Mouse (Mus musculus) CH12.LX (cell line): Measurements from ENCODE around the gene 4930522H14Rik.

ENCODE experiments used
- CTCF ChIP-seq, 2 experiments: IDR thresholded peaks in 1 of 2; conservative IDR thresholded peaks in 1 of 2; 2 replicates each; pipeline ENCODE4 v1.5.1; 2011 to 2012; ENCODE audit warnings: low read depth in 2 of 2, low read length in 2 of 2, improper control_type of control experiment in 1 of 2, inconsistent platforms in 1 of 2, mild to moderate bottlenecking in 1 of 2, moderate library complexity in 1 of 2
- EP300 ChIP-seq: IDR thresholded peaks from 2 replicates; pipeline ENCODE4 v1.6.1; 2011; ENCODE audit warnings: low read length, improper control_type of control experiment
- JUND ChIP-seq: conservative IDR thresholded peaks from 2 replicates; pipeline ENCODE4 v1.6.1; 2011; ENCODE audit warnings: low read depth, low read length, improper control_type of control experiment
- MAFK ChIP-seq: IDR thresholded peaks from 2 replicates; pipeline ENCODE4 v1.6.1; 2011; ENCODE audit warnings: low read length, improper control_type of control experiment; ENCODE audit not compliant: insufficient replicate concordance
- MAX ChIP-seq: IDR thresholded peaks from 2 replicates; pipeline ENCODE4 v1.6.1; 2011; ENCODE audit warnings: low read length, improper control_type of control experiment
- MEF2A ChIP-seq: IDR thresholded peaks from 2 replicates; pipeline ENCODE4 v1.6.1; 2014; ENCODE audit warnings: low read depth, mild to moderate bottlenecking, inconsistent platforms, low read length, improper control_type of control experiment, borderline replicate concordance
- MYC ChIP-seq: IDR thresholded peaks from 2 replicates; pipeline ENCODE4 v1.6.1; 2011; ENCODE audit warnings: low read depth, mild to moderate bottlenecking, improper control_type of control experiment, low read length
- NRF1 ChIP-seq: IDR thresholded peaks from 2 replicates; pipeline ENCODE4 v1.6.1; 2014; ENCODE audit warnings: low read depth, mild to moderate bottlenecking, inconsistent platforms, low read length, improper control_type of control experiment, moderate library complexity
- POLR2A ChIP-seq: IDR thresholded peaks from 2 replicates; pipeline ENCODE4 v1.6.1; 2011; ENCODE audit warnings: low read depth, mild to moderate bottlenecking, improper control_type of control experiment, low read length
- RCOR1 ChIP-seq: conservative IDR thresholded peaks from 2 replicates; pipeline ENCODE4 v1.6.1; 2012; ENCODE audit warnings: low read depth, mild to moderate bottlenecking, inconsistent platforms, low read length, improper control_type of control experiment
- TCF12 ChIP-seq: IDR thresholded peaks from 2 replicates; pipeline ENCODE4 v1.6.1; 2014; ENCODE audit warnings: low read depth, mild to moderate bottlenecking, inconsistent platforms, low read length, improper control_type of control experiment
- USF1 ChIP-seq: IDR thresholded peaks from 2 replicates; pipeline ENCODE4 v1.6.1; 2014; ENCODE audit warnings: low read depth, mild to moderate bottlenecking, inconsistent platforms, low read length, improper control_type of control experiment
- USF2 ChIP-seq: conservative IDR thresholded peaks from 2 replicates; pipeline ENCODE4 v1.6.1; 2011; ENCODE audit warnings: low read depth, low read length, improper control_type of control experiment

DNA sequence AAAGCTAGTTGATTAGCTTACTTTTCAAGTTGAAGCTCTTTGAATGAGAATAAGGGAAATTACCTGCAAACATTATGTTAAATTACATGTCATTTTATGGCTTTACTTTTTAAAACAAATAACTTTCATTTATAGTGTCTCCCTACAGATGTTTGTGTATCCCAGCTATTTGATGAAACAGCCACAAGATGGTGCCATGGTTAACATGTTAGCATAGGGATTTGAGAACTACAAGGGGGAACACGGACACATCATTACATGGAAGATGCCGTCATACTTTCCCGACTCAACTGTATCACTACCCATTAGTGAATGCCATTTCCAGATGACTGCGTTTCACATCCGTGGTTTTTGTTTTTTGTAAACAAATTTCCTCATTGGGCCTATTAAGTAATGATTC is 45.8 kb upstream of the 4930522H14Rik start:
- TF ChIP-seq CTCF (conservative IDR thresholded peaks at IDR 0.05 in 1 of 2, IDR thresholded peaks at IDR 0.05 in 1 of 2; ENCODE audit: low read depth in 2 of 2, low read length in 2 of 2) (peak in 1 of 2 experiments; percentile 76; a peak in 2 of 4 replicates), TCF12 (no peak), POLR2A (no peak), RCOR1 (no peak), JUND (no peak), MEF2A (no peak), MAFK (no peak), USF1 (no peak), MYC (no peak), EP300 (no peak), NRF1 (no peak), USF2 (no peak), MAX (no peak)
